Mouse (Mus musculus) skeletal muscle tissue, adult 2 months (tissue): Measurements from ENCODE around the gene Ocel1.
"Not testable (repeated sequence)": the region's sequence is repeated elsewhere in the genome, so short reads cannot be mapped to it uniquely, and the experiment has no call there.

Experiments used
- DNase-seq: peaks from one replicate; pipeline ENCODE4 v3.0.0-alpha.2; 2012; ENCODE audit warnings: low read depth, low spot score

Ocel1 gene

GRCm38 (mm10) chr8:71371236-71371848 lies at the start of gene Ocel1:
Ocel1 (plus strand) TSS chr8:71371298.
- peak; percentile 98 for DNase-seq

GRCm38 (mm10) chr8:71322939-71323338 lies 48.2 kb upstream of the Ocel1 start:
- DNase-seq = no peak

GRCm38 (mm10) chr8:71324848-71325247 lies 46.2 kb upstream of the Ocel1 start:
- DNase-seq = no peak

- DNase-seq = not testable (repeated sequence)
Observed at GRCm38 (mm10) chr8:71337834-71338233, 33.3 kb upstream of the Ocel1 start.

- no peak for DNase-seq
Observed at GRCm38 (mm10) chr8:71340625-71341024, 30.5 kb upstream of the Ocel1 start.

- DNase-seq = no peak
Observed at GRCm38 (mm10) chr8:71346581-71346980, 24.5 kb upstream of the Ocel1 start.

GRCm38 (mm10) chr8:71351117-71351516 lies 20.0 kb upstream of the Ocel1 start:
- DNase-seq = no peak

GRCm38 (mm10) chr8:71351520-71351919 lies 19.6 kb upstream of the Ocel1 start:
- no peak for DNase-seq

GRCm38 (mm10) chr8:71358026-71358425 lies 13.1 kb upstream of the Ocel1 start:
- no peak for DNase-seq

- DNase-seq = peak; percentile 90
Observed at GRCm38 (mm10) chr8:71366771-71367528, 4.1 kb upstream of the Ocel1 start, which contains the start of gene Use1. Use1 (plus strand) TSS chr8:71366848.

GRCm38 (mm10) chr8:71367529-71368176 lies 3.4 kb upstream of the Ocel1 start:
- no peak for DNase-seq

- DNase-seq = no peak
Observed at GRCm38 (mm10) chr8:71368366-71368765, 2.7 kb upstream of the Ocel1 start.

GRCm38 (mm10) chr8:71369040-71369718 lies 1.9 kb upstream of the Ocel1 start:
- no peak for DNase-seq

- no peak for DNase-seq
Observed at GRCm38 (mm10) chr8:71370711-71371235, 325 bp upstream of the Ocel1 start.

GRCm38 (mm10) chr8:71372427-71372826 lies 1.3 kb downstream of the Ocel1 start:
- no peak for DNase-seq

GRCm38 (mm10) chr8:71373000-71373399 lies 1.9 kb downstream of the Ocel1 start:
- DNase-seq = no peak

- DNase-seq = no peak
Observed at GRCm38 (mm10) chr8:71374616-71375206, 3.6 kb downstream of the Ocel1 start.

- peak; percentile 53 for DNase-seq
Observed at GRCm38 (mm10) chr8:71375581-71376422, 4.7 kb downstream of the Ocel1 start.

GRCm38 (mm10) chr8:71376423-71377030 lies 5.4 kb downstream of the Ocel1 start:
- no peak for DNase-seq

GRCm38 (mm10) chr8:71379008-71379407 lies 7.9 kb downstream of the Ocel1 start:
- no peak for DNase-seq
